ENCODE assay signal across 13 mouse cellular contexts in the genomic region with DNA sequence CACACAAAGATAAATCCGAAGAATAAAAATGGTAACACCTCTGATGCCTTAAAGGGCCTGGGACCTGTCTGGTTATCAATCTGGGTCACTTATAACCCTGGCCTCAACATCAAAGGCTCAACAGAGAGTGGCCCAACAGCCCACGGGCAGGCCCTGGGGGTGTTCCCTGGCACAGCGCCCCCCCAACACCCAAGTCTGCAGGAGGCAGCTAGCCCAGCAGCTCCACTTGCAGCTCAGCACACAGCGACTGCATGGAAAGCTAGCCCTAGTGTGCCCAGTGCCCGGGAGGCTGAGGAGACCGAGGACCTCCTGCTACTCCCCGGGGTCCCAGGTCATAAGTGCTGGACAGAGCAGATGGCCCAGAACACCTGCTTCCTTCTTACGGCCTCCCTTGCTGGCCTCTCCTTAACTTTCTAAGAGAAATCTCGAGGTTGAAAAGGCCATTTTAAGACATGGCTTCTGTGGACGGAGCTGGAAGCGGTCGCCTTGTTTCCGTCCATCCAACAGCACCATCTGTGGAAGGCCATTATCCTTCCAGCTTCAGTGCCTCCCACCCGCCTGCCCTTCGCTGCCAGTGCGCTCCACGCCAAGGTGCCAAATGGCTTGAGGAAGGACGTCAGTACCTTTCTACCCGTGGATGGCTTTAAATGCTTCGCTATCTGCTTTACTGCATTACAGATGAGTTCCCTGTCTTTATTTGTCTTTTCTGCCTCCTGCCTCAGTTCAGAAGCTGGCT.
"Had no signal": no experiment of that assay in that cellular context is flagged by ENCODE, and none has a peak within 500 bp of the region (broad histone marks: within the 10 kb centered on the region; RNA-seq: fewer than 3 reads in every experiment).

No protein-coding gene starts in this region.

- H3K4me3 ChIP-seq: kidney, embryonic 15.5 days; limb, embryonic 15.5 days; liver, embryonic 12.5 days; midbrain, embryonic 13.5 days; myocyte; neural tube, embryonic 15.5 days had no signal

- DNase-seq: kidney, postnatal 14 days; layer of hippocampus, postnatal 36 days; lung, embryonic 14.5 days; lung, postnatal 14 days; thymus, postnatal 14 days had no signal

- H3K9me3 ChIP-seq: kidney, embryonic 15.5 days; limb, embryonic 15.5 days; liver, embryonic 12.5 days; midbrain, embryonic 13.5 days; neural tube, embryonic 15.5 days had no signal

- H3K27ac ChIP-seq: kidney, embryonic 15.5 days; limb, embryonic 15.5 days; liver, embryonic 12.5 days; macrophage; midbrain, embryonic 13.5 days; neural tube, embryonic 15.5 days; stomach, postnatal 0 days had no signal

- H3K4me1 ChIP-seq: kidney, embryonic 15.5 days; limb, embryonic 15.5 days; liver, embryonic 12.5 days; midbrain, embryonic 13.5 days; neural tube, embryonic 15.5 days had no signal

- H3K27me3 ChIP-seq: kidney, embryonic 15.5 days; limb, embryonic 15.5 days; liver, embryonic 12.5 days; midbrain, embryonic 13.5 days; neural tube, embryonic 15.5 days had no signal

- H3K9ac ChIP-seq: kidney, embryonic 15.5 days; limb, embryonic 15.5 days; liver, embryonic 12.5 days; lung, embryonic 14.5 days; midbrain, embryonic 13.5 days; neural tube, embryonic 15.5 days had no signal

- ATAC-seq: liver, embryonic 12.5 days; midbrain, embryonic 13.5 days had no signal

- H3K4me2 ChIP-seq: kidney, embryonic 15.5 days; limb, embryonic 15.5 days; liver, embryonic 12.5 days; lung, embryonic 14.5 days; midbrain, embryonic 13.5 days; neural tube, embryonic 15.5 days had no signal
